Mouse (Mus musculus): Measurements from ENCODE around the gene Spata7. TPM values are rescaled to one million over a fixed set of nuclear protein-coding genes. Genes with fewer than 3 reads are reported as not detected.

The Spata7 gene
- total RNA-seq, 2 experiments from 2014 or later, result 31.0 to 34.2 TPM

- no peak for DNase-seq (ENCODE audit: low spot score in 2 of 2)
Measured at GRCm38 (mm10) chr12:98670429-98670828, 42.5 kb downstream of the Spata7 start.

GRCm38 (mm10) chr12:98673879-98674278 lies 45.9 kb downstream of the Spata7 start:
- peak in 1 of 2 experiments; percentile 1 for DNase-seq (ENCODE audit: low spot score in 2 of 2)

- DNase-seq (ENCODE audit: low spot score in 2 of 2), result peak; percentile 84
Measured at GRCm38 (mm10) chr12:98674627-98675143, 46.7 kb downstream of the Spata7 start.

GRCm38 (mm10) chr12:98676861-98677260 lies 48.9 kb downstream of the Spata7 start:
- peak in 1 of 2 experiments; percentile 1 for DNase-seq (ENCODE audit: low spot score in 2 of 2)

GRCm38 (mm10) chr12:98677336-98677735 lies 49.4 kb downstream of the Spata7 start:
- peak in 1 of 2 experiments; percentile 1 for DNase-seq (ENCODE audit: low spot score in 2 of 2)

GRCm38 (mm10) chr12:98679906-98680305 lies 51.9 kb downstream of the Spata7 start:
- no peak for DNase-seq (ENCODE audit: low spot score in 2 of 2)

- DNase-seq (ENCODE audit: low spot score in 2 of 2), result no peak
Measured at GRCm38 (mm10) chr12:98682196-98682595, 54.2 kb downstream of the Spata7 start.

- DNase-seq (ENCODE audit: low spot score in 2 of 2), result no peak
Measured at GRCm38 (mm10) chr12:98683171-98683570, 55.2 kb downstream of the Spata7 start.

- no peak for DNase-seq (ENCODE audit: low spot score in 2 of 2)
Measured at GRCm38 (mm10) chr12:98683574-98683973, 55.6 kb downstream of the Spata7 start.

GRCm38 (mm10) chr12:98690230-98690629 lies 62.3 kb downstream of the Spata7 start:
- DNase-seq (ENCODE audit: low spot score in 2 of 2), result no peak

- DNase-seq (ENCODE audit: low spot score in 2 of 2), result no peak
Measured at GRCm38 (mm10) chr12:98697202-98697601, 69.2 kb downstream of the Spata7 start.

GRCm38 (mm10) chr12:98701564-98701963 lies 73.6 kb downstream of the Spata7 start:
- DNase-seq (ENCODE audit: low spot score in 2 of 2), result no peak

- no peak for DNase-seq (ENCODE audit: low spot score in 2 of 2)
Measured at GRCm38 (mm10) chr12:98703554-98703953, 75.6 kb downstream of the Spata7 start.

- no peak for DNase-seq (ENCODE audit: low spot score in 2 of 2)
Measured at GRCm38 (mm10) chr12:98703961-98704360, 76.0 kb downstream of the Spata7 start.

GRCm38 (mm10) chr12:98712819-98713218 lies 84.9 kb downstream of the Spata7 start:
- no peak for DNase-seq (ENCODE audit: low spot score in 2 of 2)

- DNase-seq (ENCODE audit: low spot score in 2 of 2), result no peak
Measured at GRCm38 (mm10) chr12:98713621-98714103, 85.7 kb downstream of the Spata7 start.

- DNase-seq (ENCODE audit: low spot score in 2 of 2), result no peak
Measured at GRCm38 (mm10) chr12:98714757-98715156, 86.8 kb downstream of the Spata7 start.

- no peak for DNase-seq (ENCODE audit: low spot score in 2 of 2)
Measured at GRCm38 (mm10) chr12:98716142-98716541, 88.2 kb downstream of the Spata7 start.

Other genes starting within 250 kb of the Spata7 start
- 10 to 100 TPM; 49.7 to 49.9 TPM for gene Kcnk10, start 49.8 kb upstream of the Spata7 start, total RNA-seq (2021)
- gene Ptpn21, start 109.2 kb downstream of the Spata7 start, total RNA-seq (2021), result 1 to 10 TPM; 5.8 to 7.3 TPM
- 100 to 1,000 TPM; 103 to 104 TPM for gene Zc3h14, start 118.8 kb downstream of the Spata7 start, total RNA-seq (2021)

All from layer of hippocampus, postnatal 10 days (tissue).